Mouse (Mus musculus): Measurements from ENCODE around the gene Slc16a10.

DNA sequence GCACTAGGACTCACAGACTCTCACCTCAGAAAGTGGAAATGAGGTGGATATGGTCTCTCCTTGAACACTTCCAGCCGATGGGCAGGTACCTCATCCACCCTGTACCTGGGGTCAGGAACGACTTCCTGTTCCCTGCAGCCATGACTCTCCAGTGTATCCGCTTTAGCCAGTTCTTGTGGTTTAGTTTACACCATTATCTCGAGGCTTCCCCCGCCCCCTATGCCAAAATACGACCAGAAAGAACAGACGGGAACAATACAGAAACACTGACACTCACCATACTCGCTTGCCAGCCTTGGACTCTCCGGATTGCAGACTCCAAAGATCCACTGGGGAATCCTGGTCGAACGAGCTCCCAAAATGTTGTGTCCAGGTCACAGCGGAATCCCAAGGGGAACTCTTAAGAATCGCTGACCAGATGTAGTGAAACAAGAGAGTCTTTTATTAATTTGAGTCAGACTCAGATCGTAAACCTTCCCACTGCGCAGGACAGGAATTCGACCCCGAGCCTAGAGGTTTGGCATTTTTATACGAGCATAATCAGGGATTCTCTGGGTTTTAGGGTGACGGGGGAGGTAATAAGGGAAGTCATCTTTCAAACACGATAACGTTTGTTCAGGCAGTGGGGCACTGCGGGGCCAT, 49.4 kb upstream of the Slc16a10 start:
- no peak for TF ChIP-seq EP300 (IDR thresholded peaks at IDR 0.05; ENCODE audit: low read length)
- no peak for TF ChIP-seq CHD1 (IDR thresholded peaks at IDR 0.05; ENCODE audit: low read depth, low read length)
- TF ChIP-seq CHD2 (IDR thresholded peaks at IDR 0.05; ENCODE audit: low read length) = no peak
- no peak for TF ChIP-seq CTCF (conservative IDR thresholded peaks at IDR 0.05 in 1 of 2, IDR thresholded peaks at IDR 0.05 in 1 of 2; ENCODE audit: low read depth in 2 of 2, low read length in 2 of 2)
- TF ChIP-seq POLR2A (IDR thresholded peaks at IDR 0.05; ENCODE audit: low read depth, low read length) = no peak

All from CH12.LX (cell line).